Mouse (Mus musculus) thymus, adult 18-20 months (tissue): ENCODE results near the gene Klf3.

Source experiments
- DNase-seq, 2 experiments: peaks; one replicate each; pipeline ENCODE4 v3.0.0; 2022; ENCODE audit warnings: mixed read lengths in 2 of 2

Klf3 gene

GRCm38 (mm10) chr5:64839016-64839599 is 35.9 kb downstream of the Klf3 start:
- no peak for DNase-seq

GRCm38 (mm10) chr5:64840087-64840486 is 36.9 kb downstream of the Klf3 start:
- DNase-seq = no peak

GRCm38 (mm10) chr5:64844622-64845021 is 41.4 kb downstream of the Klf3 start:
- no peak for DNase-seq

- DNase-seq = no peak
Observed at GRCm38 (mm10) chr5:64847305-64847704, 44.1 kb downstream of the Klf3 start.

GRCm38 (mm10) chr5:64849892-64850291 is 46.7 kb downstream of the Klf3 start:
- DNase-seq = no peak

GRCm38 (mm10) chr5:64852656-64853398 is 49.6 kb downstream of the Klf3 start:
- DNase-seq = no peak

- DNase-seq = no peak
Observed at GRCm38 (mm10) chr5:64853421-64853820, 50.2 kb downstream of the Klf3 start.

- DNase-seq = no peak
Observed at GRCm38 (mm10) chr5:64855199-64855598, 52.0 kb downstream of the Klf3 start.

- DNase-seq = peak in 1 of 2 experiments; percentile 42
Observed at GRCm38 (mm10) chr5:64860900-64861470, 57.8 kb downstream of the Klf3 start.

GRCm38 (mm10) chr5:64861471-64862199 is 58.4 kb downstream of the Klf3 start:
- DNase-seq = no peak

GRCm38 (mm10) chr5:64862269-64862668 is 59.1 kb downstream of the Klf3 start:
- no peak for DNase-seq

GRCm38 (mm10) chr5:64864699-64865108 is 61.5 kb downstream of the Klf3 start:
- DNase-seq = no peak

- DNase-seq = no peak
Observed at GRCm38 (mm10) chr5:64865219-64865964, 62.2 kb downstream of the Klf3 start.

GRCm38 (mm10) chr5:64866331-64867050 is 63.3 kb downstream of the Klf3 start:
- DNase-seq = peak; percentile 29 to 61

GRCm38 (mm10) chr5:64867124-64867523 is 63.9 kb downstream of the Klf3 start:
- no peak for DNase-seq

- no peak for DNase-seq
Observed at GRCm38 (mm10) chr5:64867551-64867950, 64.4 kb downstream of the Klf3 start.

GRCm38 (mm10) chr5:64876086-64876830 is 73.1 kb downstream of the Klf3 start:
- DNase-seq = no peak

GRCm38 (mm10) chr5:64877235-64878026 is 74.2 kb downstream of the Klf3 start:
- no peak for DNase-seq

- no peak for DNase-seq
Observed at GRCm38 (mm10) chr5:64878027-64878425, 74.8 kb downstream of the Klf3 start.

- DNase-seq = no peak
Observed at GRCm38 (mm10) chr5:64878526-64878925, 75.3 kb downstream of the Klf3 start.
